In the genomic region with DNA sequence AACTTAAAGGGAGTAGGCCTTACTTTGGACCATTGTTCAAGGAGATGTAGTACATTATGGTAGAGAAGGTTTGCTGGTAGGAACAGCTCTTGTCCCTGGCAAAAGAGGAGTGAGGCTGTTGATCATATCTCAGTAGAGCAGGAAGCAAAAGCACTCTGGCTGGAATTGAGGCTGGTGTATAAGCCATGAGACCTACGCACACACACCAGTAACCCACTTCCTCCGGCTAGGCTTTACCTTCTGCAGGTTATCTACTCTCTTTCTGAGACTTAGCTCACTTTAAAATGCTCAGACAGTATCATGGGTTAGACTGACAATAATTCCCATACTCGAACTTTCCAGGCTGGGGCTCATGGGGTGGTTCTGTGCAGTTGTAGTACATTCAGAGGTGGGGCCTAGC, we compare ENCODE assay signal across 26 mouse cellular contexts. TPM values are rescaled to one million over a fixed set of nuclear protein-coding genes. Genes with fewer than 3 reads are reported as not detected.
DNase-seq lines count a peak whose midpoint lies in the region; ATAC-seq and TF ChIP-seq lines count a peak whose summit lies in the region.
"Had no signal": no experiment of that assay in that cellular context is flagged by ENCODE, and none has a peak within 500 bp of the region (broad histone marks: within the 10 kb centered on the region; RNA-seq: fewer than 3 reads in every experiment).

No protein-coding gene starts in this region.

- peak overlapping the region; percentile 18 for H3K4me2 ChIP-seq in liver, embryonic 11.5 days
- H3K4me2 ChIP-seq in lung, postnatal 0 days (replicated peaks; ENCODE audit: low read depth, low read length) = no peak overlapping the region
- H3K4me2 ChIP-seq: embryonic facial prominence, embryonic 13.5 days; forebrain, embryonic 15.5 days; heart, embryonic 15.5 days; lung, embryonic 15.5 days; midbrain, embryonic 12.5 days; neural tube, embryonic 15.5 days had no signal

- H3K36me3 ChIP-seq in liver, embryonic 11.5 days (ENCODE audit: control insufficient read depth, insufficient read depth, low read length) = no peaks in the 10 kb centered on the region
- H3K36me3 ChIP-seq in lung, postnatal 0 days (ENCODE audit: insufficient read depth, low read length) = no peaks in the 10 kb centered on the region
- H3K36me3 ChIP-seq: embryonic facial prominence, embryonic 13.5 days; forebrain, embryonic 15.5 days; heart, embryonic 15.5 days; lung, embryonic 15.5 days; midbrain, embryonic 12.5 days; neural tube, embryonic 15.5 days had no signal

- H3K27ac ChIP-seq in liver, embryonic 11.5 days (ENCODE audit: low read depth, low read length) = 0 out of 2 replicates have a peak overlapping the region, but pooled peaks have one; percentile 28
- H3K27ac ChIP-seq in bone marrow macrophage, adult 2 months (ENCODE audit: insufficient read depth, low read depth, low read length) = peak overlapping the region; percentile 34
- H3K27ac ChIP-seq in lung, postnatal 0 days (ENCODE audit: low read length) = no peak overlapping the region
- H3K27ac ChIP-seq: embryonic facial prominence, embryonic 13.5 days; forebrain, embryonic 15.5 days; heart, embryonic 15.5 days; layer of hippocampus, adult 2 months; lung, embryonic 15.5 days; macrophage; midbrain, embryonic 12.5 days; neural tube, embryonic 15.5 days had no signal

- no peak for TF ChIP-seq EP300 in lung, postnatal 0 days (IDR thresholded peaks at IDR 0.05)

- no peak for TF ChIP-seq POLR2A in bone marrow macrophage, adult 2 months (IDR thresholded peaks at IDR 0.05; ENCODE audit: borderline replicate concordance, low read depth, low read length)

- peaks cover 7% of the 10 kb centered on the region for H3K4me1 ChIP-seq in liver, embryonic 11.5 days (replicated peaks; ENCODE audit: control insufficient read depth, insufficient read depth, low read length)
- peaks cover 16% of the 10 kb centered on the region for H3K4me1 ChIP-seq in bone marrow macrophage, adult 2 months (ENCODE audit: control insufficient read depth, insufficient read depth, low read length)
- no peaks in the 10 kb centered on the region for H3K4me1 ChIP-seq in lung, postnatal 0 days (ENCODE audit: insufficient read depth, low read depth, low read length)
- H3K4me1 ChIP-seq: embryonic facial prominence, embryonic 13.5 days; forebrain, embryonic 15.5 days; heart, embryonic 15.5 days; lung, embryonic 15.5 days; midbrain, embryonic 12.5 days; neural tube, embryonic 15.5 days had no signal

- H3K27me3 ChIP-seq in liver, embryonic 11.5 days (replicated peaks; ENCODE audit: control insufficient read depth, insufficient read depth, low read length) = no peaks in the 10 kb centered on the region
- no peaks in the 10 kb centered on the region for H3K27me3 ChIP-seq in lung, postnatal 0 days (replicated peaks; ENCODE audit: insufficient read depth, low read length)
- H3K27me3 ChIP-seq: embryonic facial prominence, embryonic 13.5 days; forebrain, embryonic 15.5 days; heart, embryonic 15.5 days; lung, embryonic 15.5 days; midbrain, embryonic 12.5 days; neural tube, embryonic 15.5 days had no signal

- no peak overlapping the region for H3K9ac ChIP-seq in liver, embryonic 11.5 days (ENCODE audit: low read depth, low read length)
- H3K9ac ChIP-seq in lung, postnatal 0 days (replicated peaks; ENCODE audit: low read depth) = no peak overlapping the region
- H3K9ac ChIP-seq: embryonic facial prominence, embryonic 13.5 days; forebrain, embryonic 15.5 days; heart, embryonic 15.5 days; lung, embryonic 15.5 days; midbrain, embryonic 12.5 days; neural tube, embryonic 15.5 days had no signal

- 59% methylated on average over 3 of the region's 3 CpGs for WGBS in liver, embryonic 11.5 days
- WGBS in lung, postnatal 0 days = 80% methylated on average over 3 of the region's 3 CpGs

- no peaks in the 10 kb centered on the region for H3K9me3 ChIP-seq in liver, embryonic 11.5 days (ENCODE audit: control insufficient read depth, low read length)
- H3K9me3 ChIP-seq in lung, postnatal 0 days (ENCODE audit: low read length) = no peaks in the 10 kb centered on the region
- H3K9me3 ChIP-seq: embryonic facial prominence, embryonic 13.5 days; forebrain, embryonic 15.5 days; heart, embryonic 15.5 days; lung, embryonic 15.5 days; midbrain, embryonic 12.5 days; neural tube, embryonic 15.5 days had no signal

- no peak for ATAC-seq in liver, embryonic 11.5 days (replicated peaks; ENCODE audit: low FRiP score)
- ATAC-seq in monocyte, adult 5-6 weeks (replicated peaks; ENCODE audit: insufficient number of reproducible peaks, low FRiP score, low TSS enrichment, poor library complexity, severe bottlenecking) = peak; percentile 27; the same call in 1 of the 2 replicates
- ATAC-seq in lung, postnatal 0 days = no peak
- ATAC-seq: forebrain, embryonic 15.5 days; hindbrain, embryonic 16.5 days had no signal

- H3K4me3 ChIP-seq in liver, embryonic 11.5 days (ENCODE audit: low read depth, low read length) = no peak overlapping the region
- no peak overlapping the region for H3K4me3 ChIP-seq in bone marrow macrophage, adult 2 months (ENCODE audit: insufficient read depth, low read length)
- no peak overlapping the region for H3K4me3 ChIP-seq in lung, postnatal 0 days (ENCODE audit: low read depth, low read length)
- H3K4me3 ChIP-seq: embryonic facial prominence, embryonic 13.5 days; forebrain, embryonic 15.5 days; heart, embryonic 15.5 days; layer of hippocampus, adult 2 months; lung, embryonic 15.5 days; midbrain, embryonic 12.5 days; myocyte; neural tube, embryonic 15.5 days had no signal

- DNase-seq in liver, embryonic 11.5 days (ENCODE audit: low spot score) = no peak
- DNase-seq in liver = no peak
- DNase-seq in CD4-positive, CD25-positive, alpha-beta regulatory T cell, adult 2 months (ENCODE audit: low read depth, low spot score) = peak; percentile 72
- DNase-seq in right cerebral cortex, postnatal 4 days = no peak
- no peak for DNase-seq in lung, postnatal 0 days (ENCODE audit: low spot score)
- DNase-seq in testis, postnatal 14 days (ENCODE audit: low spot score) = no peak
- DNase-seq: adrenal gland, postnatal 10 days; cerebellum, adult 11-12 months; cerebellum, postnatal 14 days; gastrocnemius, postnatal 36 days; heart, postnatal 4 days; kidney, adult 18-20 months; kidney, postnatal 10 days; right cerebral cortex, postnatal 25 days had no signal

- TF ChIP-seq CTCF in bone marrow macrophage, adult 2 months (IDR thresholded peaks at IDR 0.05; ENCODE audit: low read depth, low read length) = no peak
- TF ChIP-seq CTCF in lung, postnatal 0 days (IDR thresholded peaks at IDR 0.05) = no peak

RNA-seq across cellular contexts. Expression of a gene that starts 2.7 kb away (rescaled TPM):
- 38.7 and 41.1 TPM in 2 replicates for polyA plus RNA-seq in liver, embryonic 11.5 days (2014; fragmentation: Nextera tagmentation; extraction: Ambion mirVana)
- 1,205 and 1,358 TPM in 2 replicates for polyA plus RNA-seq in bone marrow macrophage, adult 2 months (2012; ENCODE audit: insufficient read depth, insufficient read length, missing spikeins)
- total RNA-seq in monocyte, adult 5-6 weeks (2017) = 384 to 678 TPM (median 449 TPM) in 3 replicates
- 7.5 TPM in 2 replicates for polyA plus RNA-seq in lung, postnatal 0 days (2015; fragmentation: Nextera tagmentation; extraction: Ambion mirVana)

Comparison
In these comparisons a context has a peak if more than half of its experiments do, and no peak if none do; other contexts are left out.
1. RNA of a gene that starts 2.7 kb away (polyA plus RNA-seq): 1,205 to 1,358 TPM in bone marrow macrophage, adult 2 months; 38.7 to 41.1 TPM in liver, embryonic 11.5 days and 7.5 TPM in lung, postnatal 0 days; every median in the first group is over 10 times any median in the second.